Mouse (Mus musculus) liver, embryonic 12.5 days (tissue): ENCODE results near the gene Cracr2a. TPM values are rescaled to one million over a fixed set of nuclear protein-coding genes. Genes with fewer than 3 reads are reported as not detected.
"Not testable (repeated sequence)": the region's sequence is repeated elsewhere in the genome, so short reads cannot be mapped to it uniquely, and the experiment has no call there.

ENCODE experiments used
- ATAC-seq: fragments of 200-750 bp; cut with Nextera tagmentation; 2 replicates; pipeline ENCODE4 v1.8.0; 2017; ENCODE audit warnings: moderate number of reproducible peaks, mild to moderate bottlenecking, moderate library complexity
- H3K27ac ChIP-seq: fragments of 300-500 bp; sonication (generic); 2 replicates; pipeline ENCODE4 v1.5.1; 2016; ENCODE audit warnings: mild to moderate bottlenecking
- H3K27me3 ChIP-seq: fragments of 300-500 bp; sonication (generic); replicated peaks from 2 replicates; pipeline ENCODE4 v1.6.1; 2016; ENCODE audit warnings: mild to moderate bottlenecking, moderate library complexity
- H3K36me3 ChIP-seq: fragments of 300-500 bp; sonication (generic); 2 replicates; pipeline ENCODE4 v1.6.1; 2016; ENCODE audit warnings: mild to moderate bottlenecking, moderate library complexity
- H3K4me1 ChIP-seq: fragments of 300-500 bp; sonication (generic); 2 replicates; pipeline ENCODE4 v1.6.1; 2016
- H3K4me2 ChIP-seq: fragments of 300-500 bp; sonication (generic); 2 replicates; pipeline ENCODE4 v1.6.1; 2016; ENCODE audit warnings: mild to moderate bottlenecking, moderate library complexity
- H3K4me3 ChIP-seq: fragments of 300-500 bp; sonication (generic); 2 replicates; pipeline ENCODE4 v1.5.1; 2016; ENCODE audit warnings: mild to moderate bottlenecking, moderate library complexity
- H3K9ac ChIP-seq: fragments of 300-500 bp; sonication (generic); 2 replicates; pipeline ENCODE4 v1.6.1; 2016; ENCODE audit warnings: mild to moderate bottlenecking, moderate library complexity
- H3K9me3 ChIP-seq: fragments of 300-500 bp; sonication (generic); replicated peaks from 2 replicates; pipeline ENCODE4 v1.6.1; 2016; ENCODE audit warnings: mild to moderate bottlenecking, moderate library complexity
- WGBS: fragments of 180-500 bp; shearing (Covaris S2); methylation state at CpG from one replicate; pipeline ENCODE4 v1.1.7; 2016; ENCODE audit not compliant: insufficient replicate concordance; 5-methylcytosine and 5-hydroxymethylcytosine counted together
- polyA plus RNA-seq: library from polyadenylated mRNA; unstranded; fragments of >200 nt; fragmentation: Nextera tagmentation; extraction: Ambion mirVana; gene quantifications from 2 replicates; pipeline ENCODE4 v1.2.1, GENCODE M21; 2016

Gene Cracr2a
- 1.3 and 1.7 TPM in 2 replicates for polyA plus RNA-seq

DNA sequence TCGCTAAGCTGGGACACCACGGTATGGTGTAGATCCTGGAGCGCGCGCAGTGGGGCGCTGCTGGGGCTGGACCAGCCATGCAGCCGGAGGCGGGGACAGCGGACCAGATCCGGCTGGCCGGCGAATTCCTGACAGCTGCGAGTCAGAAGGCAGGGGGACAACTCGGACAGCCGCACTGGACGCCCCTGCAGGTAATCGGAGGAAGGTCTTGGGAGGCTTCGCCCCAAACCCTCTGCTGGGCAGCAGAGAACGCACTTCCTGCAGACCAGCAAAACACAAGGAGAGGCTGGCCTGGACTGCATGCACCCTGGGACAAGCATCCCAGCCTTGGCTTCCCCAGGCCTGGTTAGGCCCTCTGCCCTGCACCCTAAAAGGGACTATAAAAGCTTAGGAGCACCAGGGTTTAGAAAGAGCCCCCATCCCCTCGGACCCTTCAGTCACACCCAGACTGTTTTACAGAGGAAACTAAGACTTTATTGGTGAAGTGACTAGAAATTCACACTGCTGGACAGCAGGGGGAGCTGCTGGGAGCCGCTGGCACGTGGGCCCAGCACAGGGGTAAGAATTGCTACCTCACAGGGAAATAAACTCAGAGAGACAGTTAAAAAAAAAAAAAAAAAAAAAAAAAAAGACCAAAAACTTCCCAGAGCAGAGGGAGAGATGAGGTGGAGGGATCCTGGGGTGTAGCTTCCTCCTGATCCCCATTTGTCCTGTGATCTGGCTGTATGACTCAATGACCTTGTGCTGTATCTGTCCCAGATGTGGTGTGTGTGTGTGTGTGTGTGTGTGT is at the start of gene Cracr2a:
Cracr2a (plus strand) TSS at position 108 of the 790 bp plus-strand sequence.
- Histone ChIP-seq H3K27me3 (no peaks in the 10 kb centered on the region; the same call in 1 of the 2 replicates), H3K27ac (peak within 1 kb of the TSS; percentile 17; the same call in 1 of the 2 replicates), H3K9ac (peak within 1 kb of the TSS; percentile 71), H3K4me1 (peaks cover 21% of the 10 kb centered on the region), H3K9me3 (no peaks in the 10 kb centered on the region), H3K4me2 (peak within 1 kb of the TSS; percentile 87), H3K36me3 (no peaks in the 10 kb centered on the region), H3K4me3 (peak within 1 kb of the TSS; percentile 64)
- peak; percentile 92 for ATAC-seq
- WGBS = 0% methylated on average over 22 of the region's 22 CpGs

- not testable (repeated sequence) for H3K4me2 ChIP-seq, H3K36me3 ChIP-seq, ATAC-seq, H3K27me3 ChIP-seq, H3K4me3 ChIP-seq, H3K4me1 ChIP-seq, H3K9ac ChIP-seq, H3K9me3 ChIP-seq, H3K27ac ChIP-seq
- 73% methylated on average over 7 of the region's 12 CpGs for WGBS
Observed at GRCm38 (mm10) chr6:127513776-127514175, 47.4 kb upstream of the Cracr2a start.

GRCm38 (mm10) chr6:127521176-127521575 is 40.0 kb upstream of the Cracr2a start:
- Histone ChIP-seq H3K4me2 (no peak overlapping the region), H3K4me3 (no peak overlapping the region), H3K36me3 (no peaks in the 10 kb centered on the region), H3K4me1 (0 out of 2 replicates have a peak, but pooled peaks cover 3% of the 10 kb centered on the region), H3K9ac (no peak overlapping the region), H3K27me3 (no peaks in the 10 kb centered on the region), H3K27ac (no peak overlapping the region), H3K9me3 (no peaks in the 10 kb centered on the region)
- no peak for ATAC-seq
- 53% methylated on average over 8 of the region's 8 CpGs for WGBS

GRCm38 (mm10) chr6:127522326-127522725 is 38.8 kb upstream of the Cracr2a start:
- no peak for ATAC-seq
- WGBS = 17% methylated on average over 9 of the region's 9 CpGs
- no peak overlapping the region for H3K4me2 ChIP-seq

DNA sequence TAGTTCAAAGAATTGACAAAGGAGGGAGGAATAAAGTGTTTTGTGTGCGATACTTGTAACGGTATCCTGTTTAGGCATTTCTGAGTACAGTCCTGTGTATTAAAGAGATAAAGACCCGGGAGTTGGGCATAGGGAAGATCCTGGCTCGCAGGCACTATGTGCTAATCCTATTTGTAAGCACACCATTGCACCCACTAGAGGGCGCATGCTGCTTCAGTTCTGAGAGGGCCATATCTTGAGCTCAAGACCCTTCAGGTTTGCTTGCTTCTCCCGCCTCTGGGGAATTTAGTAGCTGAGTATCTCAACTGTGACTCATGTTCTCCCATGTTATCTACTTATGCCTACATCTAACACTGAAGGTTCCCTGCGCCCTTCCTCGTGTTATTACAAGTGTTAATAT is 36.7 kb upstream of the Cracr2a start:
- H3K9ac ChIP-seq = no peak overlapping the region
- no peaks in the 10 kb centered on the region for H3K9me3 ChIP-seq
- no peak for ATAC-seq
- no peak overlapping the region for H3K4me2 ChIP-seq
- H3K36me3 ChIP-seq = no peaks in the 10 kb centered on the region
- WGBS = 16% methylated on average over 8 of the region's 8 CpGs
- H3K4me3 ChIP-seq = no peak overlapping the region
- no peak overlapping the region for H3K27ac ChIP-seq
- no peaks in the 10 kb centered on the region for H3K27me3 ChIP-seq
- H3K4me1 ChIP-seq = peaks cover 9% of the 10 kb centered on the region; the same call in 1 of the 2 replicates

More at GRCm38 (mm10) chr6:127522326-127522725, 38.8 kb upstream of the Cracr2a start:
- Histone ChIP-seq H3K36me3 (no peaks in the 10 kb centered on the region), H3K4me3 (no peak overlapping the region), H3K4me1 (0 out of 2 replicates have a peak, but pooled peaks cover 3% of the 10 kb centered on the region), H3K9ac (no peak overlapping the region), H3K27me3 (no peaks in the 10 kb centered on the region), H3K9me3 (no peaks in the 10 kb centered on the region), H3K27ac (no peak overlapping the region)

- Histone ChIP-seq H3K27ac (no peak overlapping the region), H3K4me1 (peaks cover 10% of the 10 kb centered on the region; the same call in 1 of the 2 replicates), H3K4me2 (no peak overlapping the region), H3K9ac (no peak overlapping the region), H3K9me3 (no peaks in the 10 kb centered on the region), H3K27me3 (peaks cover 2% of the 10 kb centered on the region; the same call in 1 of the 2 replicates), H3K36me3 (no peaks in the 10 kb centered on the region), H3K4me3 (no peak overlapping the region)
- 71% methylated on average over 7 of the region's 7 CpGs for WGBS
- no peak for ATAC-seq
Observed at GRCm38 (mm10) chr6:127528625-127529024, 32.5 kb upstream of the Cracr2a start.

DNA sequence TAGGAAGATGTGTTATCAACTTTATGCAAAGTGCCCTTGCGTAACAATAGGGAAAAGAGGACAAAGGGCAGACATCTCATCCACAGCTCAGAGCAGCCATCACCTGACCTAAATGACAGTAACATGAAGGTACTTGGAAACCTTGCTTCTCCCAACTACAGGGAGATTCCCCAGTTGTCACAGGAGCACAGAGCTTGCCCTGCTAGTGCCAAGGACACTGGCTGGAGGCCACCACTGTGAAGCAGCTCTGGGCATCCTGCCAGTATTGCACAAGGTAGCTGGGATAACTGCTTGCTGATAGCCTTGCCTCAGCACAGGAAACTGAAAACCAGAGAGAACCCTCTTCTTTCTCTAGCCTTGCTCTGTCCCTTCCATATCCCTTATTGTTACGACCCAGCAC is 31.7 kb upstream of the Cracr2a start:
- ATAC-seq = peak; percentile 54
- H3K9ac ChIP-seq = no peak overlapping the region
- WGBS = 44% methylated on average over 2 of the region's 2 CpGs

DNA sequence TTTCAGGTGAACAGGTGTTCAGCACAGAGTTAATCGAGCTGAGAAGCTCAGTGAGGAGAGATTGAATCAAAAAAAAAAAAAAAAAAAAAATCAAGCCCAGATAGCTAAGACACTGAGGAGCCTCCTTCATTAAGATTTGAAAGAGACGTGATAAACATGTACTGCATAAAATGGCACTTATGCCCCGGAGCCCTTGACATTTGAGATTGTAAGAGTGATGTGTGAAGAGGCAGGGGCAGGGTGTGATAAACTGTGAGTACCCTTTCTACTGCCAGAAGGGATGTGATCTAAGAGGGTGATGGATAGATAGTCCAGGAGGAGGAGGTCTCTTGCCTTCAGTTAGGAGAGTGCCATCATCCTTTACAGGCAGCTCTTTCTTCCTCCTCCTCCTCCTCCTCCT is 30.9 kb upstream of the Cracr2a start:
- H3K27me3 ChIP-seq = peaks cover 4% of the 10 kb centered on the region
- H3K36me3 ChIP-seq = no peaks in the 10 kb centered on the region
- no peaks in the 10 kb centered on the region for H3K9me3 ChIP-seq
- no peak overlapping the region for H3K4me2 ChIP-seq
- no peak overlapping the region for H3K4me3 ChIP-seq
- H3K27ac ChIP-seq = no peak overlapping the region
- WGBS = 41% methylated on average over 3 of the region's 3 CpGs
- H3K9ac ChIP-seq = no peak overlapping the region
- no peak for ATAC-seq
- H3K4me1 ChIP-seq = peaks cover 10% of the 10 kb centered on the region; the same call in 1 of the 2 replicates

More for the DNA sequence above, 31.7 kb upstream of the Cracr2a start:
- Histone ChIP-seq H3K4me1 (peaks cover 10% of the 10 kb centered on the region; the same call in 1 of the 2 replicates), H3K4me2 (no peak overlapping the region), H3K27me3 (peaks cover 4% of the 10 kb centered on the region; the same call in 1 of the 2 replicates), H3K27ac (no peak overlapping the region), H3K9me3 (no peaks in the 10 kb centered on the region), H3K4me3 (no peak overlapping the region), H3K36me3 (no peaks in the 10 kb centered on the region)

DNA sequence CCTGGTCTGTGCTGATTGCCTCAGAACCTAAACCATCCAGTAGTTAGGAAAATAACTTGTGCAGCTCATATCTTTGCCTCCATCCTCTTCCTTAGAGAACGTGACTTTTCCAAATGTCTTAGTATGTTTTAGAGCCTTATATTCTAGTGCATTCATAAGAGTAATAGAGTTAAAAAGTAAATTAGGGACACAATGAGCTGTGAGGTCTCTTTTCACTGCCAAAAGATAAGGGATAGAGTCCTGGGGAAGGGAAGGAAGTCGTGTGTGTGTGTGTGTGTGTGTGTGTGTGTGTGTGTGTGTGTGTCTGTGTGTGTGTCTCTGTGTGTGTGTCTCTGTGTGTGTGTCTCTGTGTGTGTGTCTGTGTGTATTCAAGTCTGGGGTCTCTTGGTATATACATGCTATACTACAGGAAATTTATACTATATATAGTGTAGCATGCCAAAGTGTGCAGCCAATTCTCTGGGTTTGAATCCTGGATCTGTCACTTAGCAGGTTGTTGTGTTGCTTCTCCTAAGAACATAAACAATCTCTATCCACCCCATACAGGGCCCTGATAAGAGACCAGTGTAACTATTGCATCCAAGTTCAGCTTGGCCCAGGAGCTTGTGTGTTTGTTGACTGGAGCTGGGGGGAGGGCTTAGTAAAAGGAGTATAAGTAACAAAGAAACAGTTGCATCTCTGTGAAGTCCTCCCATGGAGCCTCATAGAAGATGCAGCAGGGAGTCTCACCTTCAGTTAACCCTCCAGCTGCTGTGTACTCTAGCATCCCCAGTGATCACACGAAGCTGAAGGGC is 29.5 kb upstream of the Cracr2a start:
- no peaks in the 10 kb centered on the region for H3K36me3 ChIP-seq
- peaks cover 10% of the 10 kb centered on the region; the same call in 1 of the 2 replicates for H3K4me1 ChIP-seq
- WGBS = 24% methylated on average over 3 of the region's 3 CpGs
- H3K9ac ChIP-seq = no peak overlapping the region
- H3K9me3 ChIP-seq = no peaks in the 10 kb centered on the region
- peaks cover 4% of the 10 kb centered on the region for H3K27me3 ChIP-seq
- H3K4me2 ChIP-seq = no peak overlapping the region
- H3K27ac ChIP-seq = no peak overlapping the region
- H3K4me3 ChIP-seq = no peak overlapping the region
- ATAC-seq = no peak

DNA sequence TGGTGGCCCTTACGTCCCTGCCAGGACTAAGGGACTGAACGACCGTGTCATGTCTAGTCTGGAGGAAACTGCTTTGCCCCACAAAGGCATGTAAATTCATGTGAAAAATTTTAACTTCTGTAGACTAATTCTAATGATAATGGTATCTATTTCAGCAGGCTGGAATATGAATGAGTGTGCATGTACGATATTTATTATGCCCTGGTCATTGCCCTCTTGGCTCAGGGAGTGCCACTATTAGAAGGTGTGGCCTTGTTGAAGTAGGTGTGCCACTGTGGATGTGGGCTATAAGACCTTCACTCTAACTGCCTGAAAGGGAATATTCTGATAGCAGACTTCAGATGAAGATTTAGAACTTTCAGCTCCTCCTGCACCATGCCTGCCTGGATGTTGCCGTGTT is 28.8 kb upstream of the Cracr2a start:
- Histone ChIP-seq H3K4me3 (no peak overlapping the region), H3K27ac (no peak overlapping the region), H3K9me3 (no peaks in the 10 kb centered on the region), H3K36me3 (no peaks in the 10 kb centered on the region), H3K4me2 (no peak overlapping the region), H3K27me3 (peaks cover 4% of the 10 kb centered on the region), H3K9ac (no peak overlapping the region), H3K4me1 (peaks cover 10% of the 10 kb centered on the region; the same call in 1 of the 2 replicates)
- 80% methylated on average over 5 of the region's 5 CpGs for WGBS
- no peak for ATAC-seq

DNA sequence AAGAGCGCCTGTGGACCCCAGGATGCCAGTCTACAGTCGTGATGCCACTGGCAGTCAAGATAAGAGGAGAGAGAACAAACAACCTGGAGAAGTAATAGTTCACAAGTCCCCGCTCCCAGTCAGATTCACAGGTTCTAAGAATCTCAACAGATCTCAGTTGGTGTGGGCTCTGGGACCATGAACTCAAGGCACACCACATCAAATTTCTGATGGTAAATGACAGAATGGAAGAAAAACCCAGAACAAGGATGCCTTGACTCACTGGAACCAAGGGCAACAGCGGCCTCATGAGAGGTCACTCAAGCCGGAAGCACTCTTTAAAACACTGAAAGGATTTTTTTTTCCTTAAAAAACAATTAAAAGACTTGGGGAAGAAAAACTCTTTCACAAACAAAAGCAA is 27.4 kb upstream of the Cracr2a start:
- no peak overlapping the region for H3K4me3 ChIP-seq
- H3K36me3 ChIP-seq = no peaks in the 10 kb centered on the region
- H3K9ac ChIP-seq = no peak overlapping the region
- peaks cover 4% of the 10 kb centered on the region for H3K27me3 ChIP-seq
- ATAC-seq = no peak
- H3K4me1 ChIP-seq = peaks cover 9% of the 10 kb centered on the region; the same call in 1 of the 2 replicates
- no peaks in the 10 kb centered on the region for H3K9me3 ChIP-seq
- H3K4me2 ChIP-seq = no peak overlapping the region
- no peak overlapping the region for H3K27ac ChIP-seq
- 68% methylated on average over 5 of the region's 5 CpGs for WGBS

DNA sequence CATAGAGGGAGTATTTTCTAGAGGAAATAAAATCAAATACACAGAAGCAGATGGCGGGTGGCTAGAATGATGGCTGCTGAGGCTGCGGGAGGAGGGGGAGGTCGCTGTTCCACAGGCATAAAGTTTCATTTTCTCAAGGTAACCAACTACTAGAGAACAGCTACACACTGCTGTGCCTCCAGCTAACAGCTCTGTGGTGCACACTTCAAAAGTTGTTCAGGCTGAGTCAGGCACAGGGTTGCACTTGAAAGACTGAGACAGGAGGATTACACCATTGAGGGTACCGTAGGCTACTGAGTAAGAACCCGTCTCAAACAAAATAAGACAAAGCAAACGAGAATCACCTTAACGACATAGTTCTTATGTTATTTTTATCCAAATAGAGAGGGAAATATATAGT is 24.1 kb upstream of the Cracr2a start:
- Histone ChIP-seq H3K9me3 (no peaks in the 10 kb centered on the region), H3K4me3 (no peak overlapping the region), H3K27ac (no peak overlapping the region), H3K27me3 (peaks cover 18% of the 10 kb centered on the region), H3K9ac (no peak overlapping the region), H3K36me3 (no peaks in the 10 kb centered on the region), H3K4me1 (no peaks in the 10 kb centered on the region), H3K4me2 (no peak overlapping the region)
- WGBS = 64% methylated on average over 7 of the region's 7 CpGs
- ATAC-seq = no peak
